Mouse (Mus musculus) T-helper 2 cell (primary cell): ENCODE results near the gene Igfbp4.

Experiments used
- in situ Hi-C: fragments of 300-600 bp; cut with MboI, MseI; formaldehyde crosslinking; loops from one replicate; pipeline ENCODE4 v1.15.1; 2025; ENCODE audit warnings: high pct_unique_total_duplicates

The Igfbp4 gene

DNA sequence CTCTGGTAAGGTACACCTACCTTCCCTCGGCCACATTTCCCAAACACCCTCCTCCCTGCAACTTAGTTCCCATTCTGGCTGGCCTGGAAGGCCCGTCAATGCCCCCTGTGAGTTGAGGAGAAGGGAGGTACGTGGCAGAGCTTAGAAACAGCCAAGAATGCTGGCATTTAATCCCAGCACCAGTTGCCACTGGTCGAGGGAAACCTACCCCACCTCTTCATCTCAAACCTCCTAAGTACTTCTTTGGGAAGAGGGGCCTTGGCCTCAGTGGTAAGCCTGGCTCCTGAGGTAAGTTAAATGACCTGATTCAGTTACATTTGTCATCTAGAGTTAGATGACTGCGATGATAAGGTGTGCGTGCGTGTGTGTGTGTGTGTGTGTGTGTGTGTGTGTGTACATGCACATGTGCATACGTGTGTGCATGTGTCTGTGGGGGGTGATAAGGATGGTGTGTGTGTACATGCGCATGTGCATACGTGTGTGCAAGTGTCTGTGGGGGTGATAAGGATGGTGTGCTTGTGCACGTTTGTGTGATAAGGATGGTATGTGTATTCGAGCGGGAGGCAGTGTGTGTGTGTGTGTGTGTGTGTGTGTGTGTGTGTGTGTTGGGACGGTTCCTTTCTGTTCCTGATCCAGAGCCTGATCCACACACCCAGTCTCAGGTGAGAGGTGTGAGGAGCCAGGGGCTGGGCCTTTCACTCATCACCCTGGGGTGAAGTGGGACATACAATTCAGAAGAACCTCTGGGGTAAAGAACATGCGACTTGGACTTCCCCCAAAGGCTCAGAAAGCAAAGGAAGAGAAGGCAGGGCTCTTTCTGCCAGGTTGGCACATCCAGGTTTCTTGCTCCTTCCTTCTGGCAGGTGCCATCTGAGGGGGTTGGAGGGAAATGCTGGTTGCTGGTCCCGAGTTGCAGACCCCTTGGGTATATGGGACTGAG lies 1.1 kb downstream of the Igfbp4 start:
- in situ Hi-C loops = loop anchor here (5.0 kb wide), 1 partner anchor 80 kb away; no protein-coding TSS in a partner anchor

DNA sequence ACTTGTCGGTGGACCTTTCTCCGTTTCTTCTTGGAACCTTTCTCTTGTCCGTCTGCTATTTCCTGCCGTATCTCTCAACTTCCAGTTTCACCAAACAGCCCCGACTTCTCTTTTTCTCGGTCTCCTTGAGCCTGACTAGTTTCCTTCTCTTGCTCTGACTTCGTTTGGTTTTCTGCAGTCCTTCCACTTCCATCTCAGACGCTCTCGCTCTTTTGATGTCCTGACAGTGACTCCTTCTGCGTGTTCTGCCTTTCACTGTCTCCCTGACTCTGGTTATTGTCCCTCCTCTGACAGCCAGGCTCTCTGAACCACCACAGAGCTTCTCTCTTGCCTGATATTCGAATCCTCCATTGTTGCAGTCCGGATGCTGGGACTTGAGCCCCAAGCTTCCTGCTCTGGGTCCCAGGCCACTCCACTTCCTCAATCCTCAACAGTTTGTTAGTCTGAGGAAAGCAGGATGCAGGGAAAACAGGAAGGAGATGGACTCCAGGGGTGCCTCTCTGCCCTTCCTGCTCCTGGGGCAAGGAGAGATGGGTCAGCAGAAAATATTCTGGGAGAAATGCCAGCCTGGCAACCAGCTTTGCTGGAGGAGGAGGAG lies 1.9 kb downstream of the Igfbp4 start:
- in situ Hi-C loops = loop anchor here (5.0 kb wide), 1 partner anchor 79 kb away; no protein-coding TSS in a partner anchor

DNA sequence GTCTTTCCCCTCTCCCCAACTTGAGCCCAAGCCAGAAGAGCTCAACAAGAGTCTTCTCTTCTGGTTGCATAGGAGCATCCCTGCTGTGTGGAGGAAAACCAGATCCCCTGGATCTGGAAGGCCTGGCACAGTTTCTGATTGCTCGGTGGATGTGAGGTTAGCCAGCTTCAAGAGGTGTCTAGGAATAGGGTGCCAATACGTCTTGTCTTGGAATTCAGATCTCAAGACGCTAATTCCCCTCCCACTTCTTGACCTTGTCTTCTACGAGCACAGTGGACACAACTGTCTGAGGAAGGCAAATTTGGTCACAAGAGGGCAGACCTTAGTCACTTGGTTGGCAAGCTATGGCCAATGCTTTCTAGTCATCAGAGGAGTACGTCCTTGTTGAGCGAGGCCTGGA lies 2.6 kb downstream of the Igfbp4 start:
- in situ Hi-C loops = loop anchor here (5.0 kb wide), 1 partner anchor 79 kb away; no protein-coding TSS in a partner anchor

DNA sequence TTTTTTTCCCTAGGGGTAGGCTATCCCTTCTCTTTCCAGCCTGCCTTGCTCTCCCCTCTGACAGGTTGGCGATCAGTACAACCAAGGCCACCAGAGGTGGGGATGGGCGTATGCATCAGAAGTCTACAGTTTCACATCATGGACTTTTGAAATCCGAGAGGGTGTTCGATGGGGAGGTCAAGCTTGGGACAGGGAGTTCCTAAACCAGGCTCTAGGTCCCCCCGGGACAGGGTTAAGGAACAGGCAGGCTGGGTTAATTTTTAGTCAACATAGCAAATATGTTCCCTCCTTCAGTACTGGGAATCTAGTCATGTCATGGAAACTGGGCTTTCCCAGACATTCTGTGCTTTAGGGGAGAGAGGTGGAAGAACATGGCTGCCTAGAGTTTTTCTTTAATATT lies 3.3 kb downstream of the Igfbp4 start:
- in situ Hi-C loops = loop anchor here (5.0 kb wide), 1 partner anchor 78 kb away; no protein-coding TSS in a partner anchor

DNA sequence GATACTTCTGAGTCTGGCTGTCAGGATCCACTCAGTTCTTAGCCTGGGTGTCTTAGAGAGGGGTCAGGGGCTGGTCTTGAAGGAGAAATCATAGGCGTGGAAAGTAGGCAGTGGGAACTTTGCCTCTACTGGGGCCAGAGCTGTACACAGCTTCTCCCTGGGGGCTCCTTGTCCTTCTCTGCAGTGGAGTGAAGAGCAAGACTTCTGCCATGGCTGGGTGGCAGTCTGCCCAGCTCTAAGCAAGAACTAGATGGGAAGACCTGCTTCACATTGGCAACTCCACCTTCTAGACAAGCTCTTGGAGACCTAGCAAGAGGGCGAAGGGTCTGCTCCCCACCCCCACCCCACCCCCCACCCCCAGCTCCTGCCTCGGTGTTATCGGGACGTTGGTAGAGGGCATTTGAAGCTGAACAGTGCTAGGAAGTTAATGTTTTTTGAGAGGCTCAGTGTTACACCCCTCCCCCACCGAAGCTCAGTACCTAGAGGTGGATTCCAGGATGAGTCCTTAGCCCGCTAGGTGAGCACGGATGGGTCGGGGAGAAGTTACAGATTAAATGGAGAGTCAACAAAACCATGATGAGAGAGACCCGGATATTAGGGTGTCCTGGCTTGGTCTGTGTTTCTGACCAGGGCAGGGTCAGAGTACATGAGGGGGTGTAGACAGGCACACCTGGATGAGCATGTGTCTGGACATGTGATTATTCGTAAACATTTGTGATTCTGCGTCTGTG lies 4.3 kb downstream of the Igfbp4 start:
- in situ Hi-C loops = no loop called here

DNA sequence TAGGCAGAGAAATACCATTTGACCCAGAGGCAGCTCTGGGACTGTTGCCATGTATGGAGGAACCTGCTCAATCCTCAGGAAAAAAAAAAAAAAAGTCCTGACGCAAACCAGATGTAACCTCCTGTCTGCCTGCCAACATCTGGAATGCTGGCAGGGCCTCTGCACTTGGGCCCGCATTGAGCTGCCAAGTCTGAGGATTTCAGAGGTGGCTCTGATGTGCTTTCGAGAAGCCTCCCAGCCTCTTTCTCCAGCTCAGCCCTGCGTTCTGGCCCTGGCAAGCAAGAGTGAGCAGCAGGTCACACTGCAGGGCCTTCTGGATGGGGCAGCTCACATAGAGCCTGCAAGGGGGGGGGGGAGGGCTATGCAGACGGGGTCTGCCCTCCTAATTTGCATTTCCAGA lies 6.1 kb downstream of the Igfbp4 start:
- in situ Hi-C loops = no loop called here

DNA sequence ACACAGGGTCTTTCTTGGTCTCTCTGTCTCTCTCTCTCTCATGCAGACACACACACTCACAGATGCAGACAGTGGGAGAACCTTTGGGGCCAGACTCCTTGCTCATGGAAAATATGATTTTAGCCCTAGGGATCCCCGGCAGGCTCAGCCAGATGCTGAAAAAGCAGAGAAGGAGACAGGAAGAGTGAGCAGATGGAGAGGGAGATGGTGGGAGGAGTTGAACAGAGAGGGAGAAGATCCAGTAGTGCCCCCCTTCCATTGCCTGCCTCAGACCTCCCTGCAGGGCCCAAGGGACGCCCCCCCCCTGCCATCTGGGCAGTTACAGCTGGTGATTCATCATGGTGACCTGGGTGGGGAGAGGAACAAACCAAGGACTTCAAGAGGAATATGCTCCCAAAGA lies 6.6 kb downstream of the Igfbp4 start:
- in situ Hi-C loops = no loop called here

- in situ Hi-C loops = loop anchor here (25.0 kb wide), 1 partner anchor 607 kb away; the partner anchor contains the start of genes Gm11555, Gm11563 and Krtap4-6
Measured at GRCm38 (mm10) chr11:99055143-99055542, 14.1 kb downstream of the Igfbp4 start.

- in situ Hi-C loops = loop anchor here (25.0 kb wide), 1 partner anchor 606 kb away; the partner anchor contains the start of genes Gm11555, Gm11563 and Krtap4-6
Measured at GRCm38 (mm10) chr11:99055571-99056452, 14.8 kb downstream of the Igfbp4 start.

- in situ Hi-C loops = loop anchor here (25.0 kb wide), 1 partner anchor 602 kb away; the partner anchor contains the start of genes Gm11555, Gm11563 and Krtap4-6
Measured at GRCm38 (mm10) chr11:99060435-99060834, 19.4 kb downstream of the Igfbp4 start.

- in situ Hi-C loops = loop anchor here (25.0 kb wide), 1 partner anchor 600 kb away; the partner anchor contains the start of genes Gm11555, Gm11563 and Krtap4-6
Measured at GRCm38 (mm10) chr11:99062661-99063060, 21.6 kb downstream of the Igfbp4 start.

DNA sequence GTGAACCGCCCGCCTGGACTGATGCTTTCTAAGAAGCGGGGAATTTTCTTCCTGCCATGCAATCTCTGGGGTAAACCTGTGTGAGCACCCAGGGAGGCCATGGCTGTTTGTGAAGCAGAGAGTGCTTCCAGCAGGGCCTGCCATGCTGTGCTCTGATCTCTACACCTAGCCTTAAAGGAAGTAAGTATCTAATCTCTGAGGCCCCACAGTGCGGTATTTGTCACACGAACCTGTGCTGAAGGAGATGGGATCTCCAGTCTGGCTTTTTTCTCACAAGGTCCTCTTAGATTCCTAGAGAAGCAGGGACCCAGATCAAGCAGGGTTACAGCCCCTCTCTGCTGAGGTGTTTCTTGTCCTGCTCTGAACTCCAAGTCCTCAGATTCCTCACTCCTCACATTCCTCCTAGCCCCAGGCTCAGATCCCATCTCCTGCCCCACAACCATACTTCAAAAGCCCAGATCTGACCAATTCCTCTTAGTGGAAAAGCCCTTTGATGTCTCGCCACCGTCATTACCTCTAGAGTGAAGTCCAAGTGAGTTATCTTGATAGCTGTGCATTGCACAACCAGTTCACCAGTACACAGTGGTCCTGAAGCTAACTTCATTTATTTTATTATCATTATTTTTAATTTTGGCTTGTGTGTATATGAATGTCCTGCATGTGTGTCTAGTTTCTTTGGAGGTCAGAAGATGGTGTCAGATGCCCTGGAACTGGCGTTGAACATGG lies 22.5 kb downstream of the Igfbp4 start:
- in situ Hi-C loops = loop anchor here (25.0 kb wide), 1 partner anchor 599 kb away; the partner anchor contains the start of genes Gm11555, Gm11563 and Krtap4-6

- in situ Hi-C loops = loop anchor here (25.0 kb wide), 1 partner anchor 597 kb away; the partner anchor contains the start of genes Gm11555, Gm11563 and Krtap4-6
Measured at GRCm38 (mm10) chr11:99065353-99065752, 24.3 kb downstream of the Igfbp4 start.

DNA sequence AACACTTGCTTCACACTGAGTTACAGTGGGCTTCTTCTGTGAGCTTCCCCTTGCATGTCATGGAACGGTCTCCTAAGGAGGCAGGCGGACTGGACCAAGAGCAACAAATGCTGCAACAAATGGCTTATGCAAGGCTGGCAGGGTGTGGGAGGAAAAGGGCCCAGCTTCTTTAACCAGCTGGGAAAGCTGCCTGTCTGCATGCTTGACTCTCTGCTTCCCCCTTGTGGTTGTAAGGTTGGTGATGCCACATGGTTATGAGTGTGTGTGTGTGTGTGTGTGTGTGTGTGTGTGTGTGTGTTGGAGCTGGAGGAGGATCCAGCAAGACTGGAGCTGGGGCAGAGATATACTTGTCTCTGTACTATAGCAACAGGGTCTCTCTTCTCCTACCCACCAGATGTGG lies 24.9 kb downstream of the Igfbp4 start:
- in situ Hi-C loops = loop anchor here (25.0 kb wide), 1 partner anchor 596 kb away; the partner anchor contains the start of genes Gm11555, Gm11563 and Krtap4-6

DNA sequence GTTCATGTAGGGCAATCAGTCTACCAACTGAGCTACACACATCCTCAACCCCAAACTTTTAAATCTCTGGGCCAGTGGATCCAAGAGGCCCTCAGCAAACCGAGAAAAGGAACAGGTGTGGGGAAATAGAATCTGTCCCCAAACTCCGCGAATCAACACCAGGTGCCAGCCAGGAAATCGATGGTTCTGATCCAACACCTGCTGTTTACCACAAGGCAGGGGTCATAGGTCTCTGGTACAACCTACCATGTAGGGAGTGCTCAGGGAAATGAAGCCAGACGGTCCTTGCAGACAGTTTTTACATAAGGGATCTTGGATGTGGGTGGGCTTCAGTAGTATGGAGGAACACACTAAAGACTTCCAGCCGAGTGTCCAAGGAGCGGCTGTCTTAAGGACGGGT lies 26.5 kb downstream of the Igfbp4 start:
- in situ Hi-C loops = loop anchor here (25.0 kb wide), 1 partner anchor 595 kb away; the partner anchor contains the start of genes Gm11555, Gm11563 and Krtap4-6

- in situ Hi-C loops = loop anchor here (25.0 kb wide), 1 partner anchor 594 kb away; the partner anchor contains the start of genes Gm11555, Gm11563 and Krtap4-6
Measured at GRCm38 (mm10) chr11:99068455-99068854, 27.4 kb downstream of the Igfbp4 start.

DNA sequence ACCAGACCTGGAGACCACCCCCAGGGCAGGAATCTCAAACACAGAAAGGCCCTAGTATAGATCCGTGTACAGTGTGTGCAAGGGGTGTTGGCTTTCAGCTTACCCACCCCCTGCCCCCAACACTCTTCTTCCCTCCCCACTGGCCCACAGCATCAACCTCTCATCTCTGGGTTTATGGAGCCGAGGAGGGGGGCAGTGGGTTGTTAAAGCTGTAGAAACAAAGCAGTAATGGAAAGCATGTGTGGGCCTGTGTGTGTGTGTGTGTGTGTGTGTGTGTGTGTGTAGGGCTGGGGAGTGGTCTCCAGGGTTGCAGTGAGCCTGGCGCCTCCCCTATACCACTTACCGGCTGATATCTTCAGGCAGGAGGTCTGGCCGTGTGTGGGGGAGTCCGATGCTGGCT lies 30.8 kb downstream of the Igfbp4 start:
- in situ Hi-C loops = loop anchor here (25.0 kb wide), 1 partner anchor 590 kb away; the partner anchor contains the start of genes Gm11555, Gm11563 and Krtap4-6

DNA sequence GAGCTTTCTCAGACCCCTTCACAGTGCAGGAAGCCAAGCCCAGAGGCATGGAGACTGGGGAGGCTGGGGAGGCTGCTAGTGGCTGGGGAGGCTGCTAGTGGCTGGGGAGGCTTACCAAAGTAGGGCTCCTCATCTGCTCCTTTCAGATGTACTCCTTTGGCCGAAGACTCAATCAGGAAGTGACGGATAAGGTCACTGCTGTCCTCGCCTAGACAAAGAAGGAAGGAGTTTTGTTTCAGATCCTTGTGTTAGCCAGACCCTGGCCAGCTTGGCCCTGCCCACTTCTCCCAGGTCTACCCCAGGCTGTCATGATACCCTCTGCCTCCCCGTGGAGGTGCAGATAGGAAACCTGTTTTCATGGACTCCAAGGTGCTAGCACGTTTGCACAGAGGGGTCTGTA lies 32.7 kb downstream of the Igfbp4 start:
- in situ Hi-C loops = loop anchor here (25.0 kb wide), 1 partner anchor 589 kb away; the partner anchor contains the start of genes Gm11555, Gm11563 and Krtap4-6

GRCm38 (mm10) chr11:99076744-99077319 lies 35.8 kb downstream of the Igfbp4 start:
- in situ Hi-C loops = no loop called here
